Mouse (Mus musculus): Measurements from ENCODE around the gene Atp1b4. TPM values are rescaled to one million over a fixed set of nuclear protein-coding genes. Genes with fewer than 3 reads are reported as not detected.
"Not testable (repeated sequence)": the region's sequence is repeated elsewhere in the genome, so short reads cannot be mapped to it uniquely, and the experiment has no call there.

The Atp1b4 gene
- polyA plus RNA-seq (2016; fragmentation: Nextera tagmentation; extraction: Ambion mirVana): not detected in 2 replicates

DNA sequence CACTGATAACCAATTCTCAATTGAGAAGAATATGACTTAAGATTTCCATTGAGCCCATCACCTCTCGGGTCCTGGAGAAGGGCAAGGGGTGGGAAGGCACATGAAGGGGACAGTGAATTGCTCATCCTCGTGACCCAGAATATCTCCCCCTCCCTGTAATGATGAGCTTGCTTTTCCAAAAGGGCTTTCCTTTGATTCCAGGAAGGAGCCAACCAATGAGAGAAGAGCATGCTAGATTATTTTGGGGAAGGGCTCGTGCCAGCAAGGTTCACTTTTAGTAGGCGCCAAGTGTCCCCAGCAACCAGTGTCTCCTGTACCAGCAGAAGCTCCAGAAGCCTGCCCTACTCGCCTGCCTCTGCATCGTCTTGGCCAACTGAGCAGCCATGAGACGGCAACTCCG is at the start of gene Atp1b4:
Gene Atp1b4 (plus strand): TSS at position 301 of the 400 bp plus-strand sequence.
- Histone ChIP-seq H3K4me3 (no peak within 1 kb of the TSS), H3K27me3 (ENCODE audit: insufficient read depth, poor library complexity, severe bottlenecking) (no peaks in the 10 kb centered on the region), H3K27ac (no peak within 1 kb of the TSS), H3K36me3 (no peaks in the 10 kb centered on the region), H3K9me3 (no peaks in the 10 kb centered on the region), H3K4me1 (no peaks in the 10 kb centered on the region)
- DNase-seq (ENCODE audit: low spot score): no peak
- WGBS: 80% methylated on average over 8 of the region's 8 CpGs

DNA sequence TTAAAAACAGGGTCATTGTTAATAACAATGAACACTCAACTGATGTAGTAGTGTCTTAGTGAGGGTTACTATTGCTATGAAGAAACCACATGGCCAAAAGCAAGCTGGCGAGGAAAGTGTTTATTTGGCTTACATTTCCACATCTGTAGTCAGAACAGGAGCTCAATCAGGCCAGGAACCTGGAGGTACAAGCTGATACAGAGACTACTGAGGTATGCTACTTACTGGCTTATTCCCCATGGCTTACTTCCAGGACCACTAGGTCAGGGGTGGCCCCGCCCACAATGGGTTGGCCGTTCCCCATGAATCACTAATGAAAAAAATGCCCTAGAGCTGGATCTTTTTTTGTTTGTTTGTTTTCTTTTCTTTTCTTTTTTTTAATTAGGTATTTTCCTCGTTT is 7.4 kb upstream of the Atp1b4 start:
- Histone ChIP-seq H3K27ac (no peak overlapping the region), H3K36me3 (no peaks in the 10 kb centered on the region), H3K4me1 (no peaks in the 10 kb centered on the region), H3K4me3 (no peak overlapping the region), H3K9me3 (no peaks in the 10 kb centered on the region), H3K27me3 (ENCODE audit: insufficient read depth, poor library complexity, severe bottlenecking) (no peaks in the 10 kb centered on the region)
- DNase-seq (ENCODE audit: low spot score): no peak
- 68% methylated on average over 4 of the region's 4 CpGs for WGBS

DNA sequence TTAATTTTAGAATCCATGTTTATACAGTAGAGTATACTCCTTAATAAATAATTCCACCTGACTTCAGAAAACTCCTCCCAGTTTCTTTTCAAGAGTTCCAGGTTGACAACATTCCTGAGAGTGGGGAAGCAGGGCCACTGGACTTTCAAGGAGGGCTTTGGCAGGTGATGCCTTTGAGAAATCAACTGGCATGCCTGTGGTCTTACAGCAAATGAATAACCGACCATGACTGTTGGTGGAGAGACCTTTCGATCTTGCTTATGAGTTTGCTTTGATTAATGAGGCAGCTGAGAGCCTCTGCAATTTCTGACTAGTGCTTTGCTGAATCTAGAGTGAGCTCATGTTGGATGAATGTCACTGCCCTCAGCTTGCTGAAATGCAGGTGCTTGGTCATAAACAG is 4.9 kb upstream of the Atp1b4 start:
- Histone ChIP-seq H3K4me3 (no peak overlapping the region), H3K27me3 (ENCODE audit: insufficient read depth, poor library complexity, severe bottlenecking) (no peaks in the 10 kb centered on the region), H3K27ac (no peak overlapping the region), H3K4me1 (no peaks in the 10 kb centered on the region), H3K9me3 (no peaks in the 10 kb centered on the region), H3K36me3 (no peaks in the 10 kb centered on the region)
- 85% methylated on average over 2 of the region's 2 CpGs for WGBS
- DNase-seq (ENCODE audit: low spot score): no peak

DNA sequence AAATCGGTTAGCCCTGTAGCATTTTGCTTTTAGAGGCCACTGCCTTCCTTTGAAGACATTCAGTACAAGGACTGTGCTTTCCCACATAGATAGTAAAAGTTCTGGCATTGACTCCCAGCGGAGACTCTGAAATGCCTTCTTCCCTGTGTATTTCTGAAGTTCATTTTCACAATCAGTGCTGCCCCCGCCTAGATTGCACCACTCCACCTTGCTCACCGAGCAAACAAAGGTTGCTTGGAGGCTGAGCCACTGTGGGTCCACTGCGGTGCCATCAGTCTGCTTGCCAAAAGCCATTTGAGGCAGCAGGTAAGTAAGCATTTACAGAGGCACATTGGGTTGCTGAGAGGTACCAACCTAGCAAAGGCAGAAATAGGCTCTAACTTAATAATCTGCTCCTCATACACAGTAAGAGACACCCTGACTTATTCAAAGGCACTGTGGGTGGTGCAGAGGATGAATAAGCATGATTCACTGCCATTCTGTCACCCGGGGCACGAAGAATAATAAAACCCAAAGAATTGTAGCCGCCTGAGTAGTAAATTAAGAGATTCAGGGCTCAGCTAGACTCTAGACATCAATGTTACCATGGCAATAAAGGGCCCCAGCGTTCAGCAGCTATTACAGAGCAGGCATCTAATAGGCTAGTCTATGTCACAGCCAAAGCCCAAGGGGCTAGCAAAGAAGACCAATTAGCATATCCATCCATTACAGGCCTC is 2.9 kb upstream of the Atp1b4 start:
- Histone ChIP-seq H3K4me3 (no peak overlapping the region), H3K27me3 (ENCODE audit: insufficient read depth, poor library complexity, severe bottlenecking) (no peaks in the 10 kb centered on the region), H3K4me1 (no peaks in the 10 kb centered on the region), H3K9me3 (no peaks in the 10 kb centered on the region), H3K36me3 (no peaks in the 10 kb centered on the region), H3K27ac (no peak overlapping the region)
- DNase-seq (ENCODE audit: low spot score): no peak
- WGBS: 71% methylated on average over 9 of the region's 9 CpGs

DNA sequence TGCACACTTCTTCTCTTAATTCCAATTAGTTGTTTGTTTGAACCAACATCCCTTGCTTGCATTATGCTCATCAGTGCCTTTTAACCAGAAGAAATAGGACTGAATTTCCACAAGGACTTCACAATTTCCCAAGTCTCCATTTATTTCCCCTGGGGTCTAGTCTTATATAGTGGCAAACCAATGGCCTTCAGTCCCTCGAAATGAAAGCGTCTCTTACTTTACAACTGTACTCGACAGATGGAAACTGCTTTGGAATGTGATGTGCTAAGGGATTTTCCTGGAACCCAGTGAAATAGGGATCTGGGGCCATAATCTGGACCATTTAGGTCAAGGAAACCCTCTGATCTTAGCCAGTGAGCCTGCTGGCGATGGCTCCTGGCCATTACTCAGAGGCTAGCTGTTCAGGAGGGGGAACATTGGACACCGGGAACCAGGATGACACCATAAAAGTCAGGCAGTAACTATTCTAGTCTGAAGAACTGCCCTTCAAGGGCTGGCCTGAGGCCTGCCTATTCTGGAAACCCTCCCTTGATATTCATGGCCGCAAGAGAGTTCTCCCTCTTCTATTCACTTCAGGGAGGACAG is 2.3 kb upstream of the Atp1b4 start:
- H3K27me3 ChIP-seq (ENCODE audit: insufficient read depth, poor library complexity, severe bottlenecking): no peaks in the 10 kb centered on the region
- no peaks in the 10 kb centered on the region for H3K9me3 ChIP-seq
- H3K36me3 ChIP-seq: no peaks in the 10 kb centered on the region
- WGBS: 76% methylated on average over 6 of the region's 6 CpGs
- no peak overlapping the region for H3K4me3 ChIP-seq
- no peak overlapping the region for H3K27ac ChIP-seq
- H3K4me1 ChIP-seq: no peaks in the 10 kb centered on the region
- DNase-seq (ENCODE audit: low spot score): no peak

DNA sequence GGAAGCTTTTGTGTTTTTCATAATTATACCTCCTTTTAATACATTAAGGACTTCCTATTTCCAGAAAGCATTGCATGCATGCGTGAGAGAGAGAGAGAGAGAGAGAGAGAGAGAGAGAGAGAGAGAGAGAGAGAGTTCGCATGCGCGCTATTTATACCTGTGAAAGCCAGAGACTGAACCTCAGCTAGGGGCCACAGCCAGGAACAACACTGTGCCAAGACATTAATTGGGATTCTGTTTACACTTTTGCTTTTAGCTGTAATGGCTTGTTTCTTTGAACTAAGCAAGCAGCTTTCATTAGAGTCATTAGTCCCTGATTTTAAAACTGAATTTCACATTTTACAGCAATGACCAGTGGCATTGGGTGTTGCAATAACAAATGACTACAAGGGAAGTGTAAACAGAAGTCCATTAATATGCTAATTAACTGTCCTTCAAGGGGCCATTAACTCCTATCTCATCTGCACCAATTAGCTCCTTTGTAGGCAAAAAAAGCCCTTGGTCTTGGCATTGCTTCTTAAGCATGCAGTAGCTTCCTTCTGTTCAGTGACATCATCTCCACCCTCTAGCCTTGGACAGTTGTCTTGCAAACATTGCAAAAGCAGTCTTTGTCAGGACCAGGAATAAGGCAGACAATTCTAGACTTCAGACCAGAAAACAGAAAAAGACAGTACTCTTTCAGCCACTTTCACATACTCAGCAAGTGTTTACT is 14.9 kb downstream of the Atp1b4 start:
- 63% methylated on average over 4 of the region's 4 CpGs for WGBS
- no peaks in the 10 kb centered on the region for H3K9me3 ChIP-seq

DNA sequence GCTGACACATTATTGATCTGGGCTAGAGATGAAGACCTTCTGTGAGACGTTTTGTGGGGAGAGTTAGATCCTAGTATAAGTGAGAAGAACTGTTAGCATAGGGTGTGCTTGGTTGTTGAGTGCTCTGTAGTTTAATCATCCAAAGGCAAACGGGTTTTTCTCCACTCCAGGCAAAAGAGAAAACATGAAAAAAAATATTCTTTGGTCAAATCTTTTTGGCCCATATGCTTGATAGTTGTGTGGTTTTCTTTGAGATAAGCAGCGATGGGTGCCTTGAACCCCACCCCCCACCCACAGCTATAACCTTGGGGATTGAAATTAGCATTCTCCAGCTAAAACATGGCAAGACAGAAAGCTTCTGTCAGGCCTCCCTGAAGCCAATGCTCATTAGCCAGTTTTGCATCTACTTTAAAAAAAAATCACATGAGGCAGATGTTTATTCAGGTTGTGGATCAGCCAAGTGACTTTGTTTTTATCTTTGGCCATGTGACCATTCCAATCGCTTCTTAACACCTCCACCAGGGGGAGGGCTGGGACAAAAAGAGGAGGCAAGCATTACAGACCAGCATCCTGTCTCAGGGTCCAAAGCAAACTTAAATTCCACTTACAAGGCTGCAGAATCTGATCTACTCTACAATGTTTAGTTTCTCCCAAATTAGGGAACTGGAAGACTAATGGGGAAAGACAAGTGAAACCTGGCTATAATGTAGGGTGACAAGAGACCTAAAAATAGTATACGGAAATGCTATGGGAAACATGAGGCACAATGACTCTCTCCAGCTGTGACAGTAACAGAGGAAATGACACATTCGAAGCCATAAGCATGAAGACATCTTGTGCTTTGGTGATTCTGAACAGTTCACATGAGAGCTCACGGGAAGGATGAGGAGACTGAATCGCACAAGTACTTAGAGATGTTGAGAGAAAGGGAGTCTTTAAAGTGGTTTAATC is 18.6 kb downstream of the Atp1b4 start:
- DNase-seq (ENCODE audit: low spot score): no peak
- no peaks in the 10 kb centered on the region for H3K27me3 ChIP-seq (ENCODE audit: insufficient read depth, poor library complexity, severe bottlenecking)
- no peak overlapping the region for H3K27ac ChIP-seq
- 53% methylated on average over 8 of the region's 8 CpGs for WGBS
- H3K4me1 ChIP-seq: no peaks in the 10 kb centered on the region
- H3K9me3 ChIP-seq: no peaks in the 10 kb centered on the region
- H3K36me3 ChIP-seq: no peaks in the 10 kb centered on the region
- no peak overlapping the region for H3K4me3 ChIP-seq

More for the DNA sequence above, 14.9 kb downstream of the Atp1b4 start:
- no peaks in the 10 kb centered on the region for H3K36me3 ChIP-seq
- H3K27ac ChIP-seq: no peak overlapping the region
- no peaks in the 10 kb centered on the region for H3K4me1 ChIP-seq
- no peak for DNase-seq (ENCODE audit: low spot score)
- no peak overlapping the region for H3K4me3 ChIP-seq
- H3K27me3 ChIP-seq (ENCODE audit: insufficient read depth, poor library complexity, severe bottlenecking): no peaks in the 10 kb centered on the region

DNA sequence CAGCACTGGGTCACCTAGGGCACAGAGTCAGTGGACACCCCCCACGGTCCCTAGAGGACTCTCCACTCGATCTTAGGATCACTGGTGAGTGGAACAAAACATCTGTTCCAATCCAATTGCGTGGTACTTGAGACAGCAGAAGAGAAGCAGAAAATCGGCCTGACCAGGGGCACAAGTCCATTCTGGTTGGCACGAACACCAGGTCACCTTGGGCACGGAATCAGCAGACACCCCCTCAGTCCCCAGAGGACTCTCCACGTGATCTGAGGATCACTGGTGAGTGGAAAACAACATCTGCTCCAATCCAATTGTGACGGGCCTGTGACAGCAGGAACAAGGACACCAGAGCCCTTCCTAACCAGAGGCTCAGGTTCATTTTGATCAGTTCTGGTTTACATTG is 46.0 kb downstream of the Atp1b4 start:
- H3K27ac ChIP-seq: no peak overlapping the region
- WGBS: 64% methylated on average over 8 of the region's 8 CpGs
- no peaks in the 10 kb centered on the region for H3K27me3 ChIP-seq (ENCODE audit: insufficient read depth, poor library complexity, severe bottlenecking)
- no peaks in the 10 kb centered on the region for H3K9me3 ChIP-seq
- DNase-seq (ENCODE audit: low spot score): no peak
- H3K4me3 ChIP-seq: no peak overlapping the region
- no peaks in the 10 kb centered on the region for H3K4me1 ChIP-seq
- H3K36me3 ChIP-seq: no peaks in the 10 kb centered on the region

DNA sequence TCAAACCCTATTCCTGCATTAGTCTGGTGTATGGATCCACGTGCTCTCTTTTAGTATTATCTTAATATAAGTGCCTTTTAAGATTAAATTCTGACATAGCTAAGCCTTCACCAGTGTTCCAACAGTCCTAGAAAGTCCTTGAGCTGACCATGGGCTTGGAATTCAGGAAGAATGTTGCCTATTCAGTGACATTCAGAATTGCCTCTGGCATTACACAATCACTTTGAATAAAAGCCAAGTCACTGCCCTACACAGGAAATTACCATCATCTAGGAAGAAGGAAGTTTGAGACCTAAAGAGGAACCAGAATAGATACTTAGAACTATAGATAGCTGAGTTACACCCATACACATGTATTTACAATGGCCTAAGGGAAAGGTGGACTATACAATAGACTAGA is 48.6 kb downstream of the Atp1b4 start:
- 70% methylated on average over 1 of the region's 1 CpGs for WGBS
- H3K27me3 ChIP-seq (ENCODE audit: insufficient read depth, poor library complexity, severe bottlenecking); H3K27ac ChIP-seq; H3K4me3 ChIP-seq; DNase-seq (ENCODE audit: low spot score); H3K4me1 ChIP-seq; H3K36me3 ChIP-seq; H3K9me3 ChIP-seq: not testable (repeated sequence)

DNA sequence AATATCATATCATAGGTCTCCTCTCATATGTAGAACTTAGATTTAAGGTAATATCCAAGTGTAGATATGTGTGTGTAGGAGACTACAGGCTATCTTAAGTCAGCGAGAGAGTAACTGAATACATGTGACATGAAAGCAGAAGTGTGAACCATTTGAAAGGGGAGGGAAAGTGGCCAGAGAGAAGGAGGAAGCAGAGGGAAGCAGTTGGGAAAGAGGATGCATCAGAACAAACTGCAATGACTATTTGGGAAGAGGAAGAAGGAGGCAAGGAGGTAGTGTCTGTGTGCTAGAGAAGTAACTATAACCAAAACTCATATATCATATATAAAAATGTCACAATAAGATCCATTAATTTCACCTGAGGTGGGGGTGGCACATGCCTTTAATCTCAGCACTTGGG is 57.2 kb downstream of the Atp1b4 start:
- DNase-seq (ENCODE audit: low spot score); H3K27ac ChIP-seq; H3K36me3 ChIP-seq; H3K27me3 ChIP-seq (ENCODE audit: insufficient read depth, poor library complexity, severe bottlenecking); H3K4me1 ChIP-seq; H3K9me3 ChIP-seq; H3K4me3 ChIP-seq: not testable (repeated sequence)
- 80% methylated on average over 1 of the region's 1 CpGs for WGBS
